Mouse (Mus musculus) bone marrow, adult 2 months (tissue): Measurements from ENCODE around the gene Gpank1. TPM values are rescaled to one million over a fixed set of nuclear protein-coding genes. Genes with fewer than 3 reads are reported as not detected.
A peak's percentile ranks its signal among the peaks of the same experiment; 100 is the strongest.

ENCODE experiments used
- H3K27ac ChIP-seq: fragments of 200-500 bp; 2 replicates; pipeline ENCODE4 v1.5.1; 2012; ENCODE audit warnings: low read depth, mild to moderate bottlenecking, control low read depth, inconsistent platforms, low read length; ENCODE audit not compliant: control insufficient read depth, poor library complexity, insufficient read depth
- H3K4me1 ChIP-seq: fragments of 200-500 bp; 2 replicates; pipeline ENCODE4 v1.6.1; 2011; ENCODE audit warnings: low read length; ENCODE audit not compliant: control insufficient read depth, insufficient read depth
- H3K4me3 ChIP-seq: fragments of 200-500 bp; replicated peaks from 2 replicates; pipeline ENCODE3; 2011; ENCODE audit warnings: mild to moderate bottlenecking, low read depth, low read length, control low read depth; ENCODE audit not compliant: control insufficient read depth
- CTCF ChIP-seq: fragments of 200-500 bp; IDR thresholded peaks from 2 replicates; pipeline ENCODE4 v1.5.1; 2011; ENCODE audit warnings: low read length, control low read depth; ENCODE audit not compliant: control insufficient read depth, insufficient read depth
- POLR2A ChIP-seq: fragments of 200-500 bp; IDR thresholded peaks from 2 replicates; pipeline ENCODE4 v1.6.1; 2011; ENCODE audit warnings: low read depth, mild to moderate bottlenecking, control low read depth, low read length, borderline replicate concordance; ENCODE audit not compliant: control insufficient read depth
- WGBS: fragments of 180-500 bp; shearing (Covaris S2); methylation state at CpG from one replicate; pipeline ENCODE4 v1.1.7; 2018; 5-methylcytosine and 5-hydroxymethylcytosine counted together
- polyA plus RNA-seq: library from polyadenylated mRNA; stranded (reverse); fragments of >200 nt; gene quantifications from 2 replicates; pipeline ENCODE4 v1.2.4, GENCODE M21; 2011; ENCODE audit warnings: low replicate concordance; ENCODE audit not compliant: missing spikeins, insufficient read depth, insufficient read length

Gene Gpank1
- polyA plus RNA-seq, 1 experiment: 39.0 TPM

DNA sequence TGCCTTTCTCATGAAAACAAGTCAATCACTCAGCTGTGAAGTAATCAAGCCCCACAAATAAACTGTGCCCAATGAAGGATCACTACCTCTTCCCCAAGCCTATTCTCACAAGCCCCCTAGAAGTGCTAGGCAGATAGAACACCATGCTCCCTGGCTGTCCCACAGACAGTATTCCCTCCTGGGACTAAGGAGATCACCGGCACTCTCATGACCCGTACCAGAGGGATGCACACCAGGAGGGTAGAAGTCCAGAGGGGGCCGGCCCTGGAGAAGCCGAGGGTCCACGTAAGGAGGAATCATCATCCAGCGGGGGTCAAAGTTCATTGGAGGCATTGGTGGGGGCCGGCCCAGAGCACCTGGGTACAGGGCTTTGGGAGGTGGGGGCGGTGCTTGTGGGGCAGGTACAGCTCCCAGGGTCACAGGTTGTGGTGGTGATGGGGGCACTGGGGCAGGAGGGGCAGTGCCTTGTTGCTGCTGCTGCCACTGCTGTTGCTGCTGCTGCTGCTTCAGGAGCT is 36.5 kb downstream of the Gpank1 start:
- H3K4me3 ChIP-seq: no peak overlapping the region
- WGBS: 95% methylated on average over 8 of the region's 8 CpGs
- H3K27ac ChIP-seq: no peak overlapping the region

DNA sequence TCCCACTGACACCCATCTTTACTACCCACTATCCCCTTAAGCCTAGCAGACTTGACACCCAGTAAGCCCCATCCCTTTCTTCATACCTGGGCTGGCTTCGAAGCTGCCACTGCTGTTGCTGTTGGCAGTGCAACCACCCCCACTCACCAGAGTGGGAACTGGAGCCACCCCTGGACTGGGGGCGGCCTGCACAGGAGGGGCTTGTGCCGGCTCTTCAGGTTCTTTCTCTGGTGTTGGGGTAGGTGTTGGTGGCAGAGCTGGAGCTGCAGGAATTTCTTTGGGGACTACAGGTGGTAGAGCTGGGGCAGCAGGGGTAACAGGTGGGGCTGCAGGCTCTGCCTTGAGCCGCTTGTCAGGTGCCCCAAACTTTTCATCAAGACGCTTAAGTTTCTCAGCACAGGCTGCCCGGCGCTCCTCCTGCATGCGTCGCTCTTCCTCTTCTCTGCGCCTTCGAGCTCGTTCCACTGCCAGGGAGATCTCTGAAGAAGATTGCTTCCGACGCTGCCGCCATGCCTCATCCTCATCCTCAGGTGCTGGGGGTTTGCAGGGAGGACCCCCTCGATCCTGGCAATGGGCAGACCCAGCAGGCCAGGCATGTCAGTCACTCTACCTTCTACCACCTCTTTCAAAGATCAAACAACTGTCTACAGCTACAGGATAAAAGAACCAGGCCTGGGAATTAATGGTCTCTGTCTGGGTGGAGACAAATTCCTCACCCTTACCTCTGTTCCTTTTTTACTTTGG is 37.8 kb downstream of the Gpank1 start:
- Histone ChIP-seq H3K4me1 (peaks cover 2% of the 10 kb centered on the region; the same call in 1 of the 2 replicates), H3K27ac (no peak overlapping the region), H3K4me3 (no peak overlapping the region)
- TF ChIP-seq POLR2A (no peak), CTCF (no peak)
- 92% methylated on average over 16 of the region's 16 CpGs for WGBS

More for the DNA sequence above, 36.5 kb downstream of the Gpank1 start:
- TF ChIP-seq POLR2A (no peak), CTCF (no peak)
- peaks cover under 1% of the 10 kb centered on the region; the same call in 1 of the 2 replicates for H3K4me1 ChIP-seq

DNA sequence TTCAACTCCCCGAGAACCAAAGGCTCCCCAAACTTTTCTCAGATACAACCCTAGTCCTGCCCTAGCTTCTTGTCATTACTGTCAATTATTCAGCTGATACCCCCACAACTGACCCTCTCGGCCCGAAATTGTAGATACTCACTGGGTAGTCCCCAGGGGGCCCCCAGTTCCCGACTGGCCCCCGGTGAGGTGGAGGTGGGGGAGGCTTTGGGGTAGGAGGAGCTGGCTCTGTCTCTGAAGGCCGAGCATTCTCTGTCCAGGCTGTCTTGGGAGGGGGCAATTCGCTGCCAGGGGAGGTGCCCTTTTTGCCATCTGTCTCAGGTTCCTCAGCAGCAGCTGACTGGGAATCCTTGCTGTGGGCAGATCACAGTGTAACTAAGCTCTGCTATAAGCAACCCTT is 38.4 kb downstream of the Gpank1 start:
- Histone ChIP-seq H3K4me1 (peaks cover 2% of the 10 kb centered on the region; the same call in 1 of the 2 replicates), H3K27ac (no peak overlapping the region), H3K4me3 (no peak overlapping the region)
- 87% methylated on average over 7 of the region's 7 CpGs for WGBS
- TF ChIP-seq POLR2A (no peak), CTCF (no peak)

DNA sequence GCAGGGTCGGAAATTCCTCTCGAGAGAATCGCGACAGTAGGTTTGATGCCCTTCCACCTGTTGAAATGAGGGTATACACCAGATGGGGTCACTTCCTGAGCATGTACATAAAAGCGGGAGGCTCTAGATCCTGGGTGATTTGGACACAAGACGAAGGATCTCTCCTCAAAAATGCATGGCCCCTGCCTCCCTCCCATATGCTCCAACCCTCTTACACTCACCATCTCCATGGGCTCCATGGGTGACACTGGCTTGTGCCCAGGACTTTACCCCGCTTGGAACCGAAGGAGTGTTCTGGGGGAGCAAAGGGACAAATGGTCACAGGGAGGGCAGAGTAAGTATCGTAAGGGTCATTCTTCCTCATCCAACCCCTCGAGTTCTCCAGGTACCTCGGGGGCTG is 40.2 kb downstream of the Gpank1 start:
- 80% methylated on average over 11 of the region's 11 CpGs for WGBS
- peaks cover 3% of the 10 kb centered on the region; the same call in 1 of the 2 replicates for H3K4me1 ChIP-seq
- H3K27ac ChIP-seq: no peak overlapping the region
- H3K4me3 ChIP-seq: no peak overlapping the region
- TF ChIP-seq POLR2A (no peak), CTCF (no peak)

DNA sequence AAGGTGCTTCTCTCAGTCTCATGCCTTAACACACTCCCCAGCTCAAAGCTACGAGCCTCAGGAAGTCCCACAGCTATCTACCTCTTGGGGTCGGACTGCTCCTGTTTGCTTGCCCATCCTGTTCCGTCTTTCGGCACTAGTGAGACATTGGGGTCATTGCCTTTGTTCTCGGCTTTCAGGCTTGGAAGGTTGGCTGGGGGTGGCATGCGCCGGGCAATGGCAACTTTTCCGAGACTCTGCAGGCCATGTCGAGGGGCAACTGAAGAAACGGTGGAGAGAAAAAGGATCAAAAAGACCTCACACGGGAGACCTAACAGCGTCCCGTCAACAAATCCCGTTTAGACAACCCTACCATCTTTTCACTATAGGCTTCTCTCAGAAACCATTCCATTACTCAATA is 40.9 kb downstream of the Gpank1 start:
- H3K4me1 ChIP-seq: peaks cover 4% of the 10 kb centered on the region; the same call in 1 of the 2 replicates
- 79% methylated on average over 14 of the region's 14 CpGs for WGBS
- TF ChIP-seq POLR2A (no peak), CTCF (no peak)
- H3K27ac ChIP-seq: no peak overlapping the region
- no peak overlapping the region for H3K4me3 ChIP-seq

DNA sequence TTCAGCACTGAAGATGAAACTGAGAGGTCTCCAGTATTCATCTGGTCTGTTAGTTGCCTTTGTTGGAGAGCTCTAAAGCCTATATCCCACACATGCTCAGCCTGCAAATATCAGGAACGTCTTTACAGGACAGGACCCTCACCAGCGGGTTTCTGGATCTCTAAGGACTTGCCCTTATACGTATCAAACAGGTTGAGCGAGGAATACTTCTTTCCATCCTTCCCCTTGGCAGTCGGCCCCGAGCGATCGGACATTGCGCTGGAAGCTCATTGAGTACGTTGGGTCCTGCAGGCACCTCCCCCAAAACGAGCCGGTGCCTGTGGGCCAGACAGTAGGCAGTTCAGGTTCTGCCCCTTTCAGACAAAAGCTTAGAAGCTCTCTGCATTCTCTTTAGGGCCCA is 41.5 kb downstream of the Gpank1 start:
- no peak for TF ChIP-seq POLR2A
- no peak for TF ChIP-seq CTCF
- H3K4me3 ChIP-seq: no peak overlapping the region
- H3K4me1 ChIP-seq: peaks cover 4% of the 10 kb centered on the region; the same call in 1 of the 2 replicates
- no peak overlapping the region for H3K27ac ChIP-seq
- 42% methylated on average over 12 of the region's 12 CpGs for WGBS

DNA sequence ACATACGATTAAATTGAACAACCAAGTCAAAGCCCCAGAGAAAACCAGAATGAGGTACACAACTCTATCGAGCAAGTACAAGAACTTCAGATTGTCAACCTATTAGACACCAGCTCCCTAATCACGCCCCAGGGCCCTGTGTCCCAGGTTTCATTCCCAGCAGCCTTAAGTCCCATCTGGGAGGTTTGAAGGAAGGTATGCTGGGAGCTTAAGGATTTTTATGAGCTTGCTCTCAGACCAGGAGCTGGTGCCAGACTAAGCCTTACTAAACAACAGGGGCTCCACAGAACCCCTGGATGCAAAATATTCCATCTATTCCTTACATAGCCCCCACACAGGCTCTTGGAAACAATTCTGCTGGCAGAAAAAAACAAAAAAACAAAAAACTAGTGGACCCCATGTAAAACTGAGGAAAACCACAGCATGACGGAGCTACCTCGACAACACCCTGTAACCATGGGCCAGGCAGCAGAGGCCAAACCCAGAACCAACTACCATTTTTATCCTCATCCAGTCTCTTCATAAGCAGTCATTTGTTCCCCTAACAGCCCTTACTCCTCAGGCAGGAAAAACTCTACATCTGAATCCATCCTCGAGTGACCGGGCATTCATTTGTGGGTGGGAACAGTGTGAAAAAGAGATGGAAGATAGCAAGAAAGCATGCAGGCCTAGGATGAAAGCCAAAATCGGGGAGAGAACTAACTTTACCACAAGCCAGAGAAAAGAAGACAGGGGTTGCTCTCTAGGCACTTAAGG is 42.2 kb downstream of the Gpank1 start:
- H3K27ac ChIP-seq: peak overlapping the region; percentile 95; the same call in 1 of the 2 replicates
- 6% methylated on average over 8 of the region's 8 CpGs for WGBS
- peaks cover 4% of the 10 kb centered on the region; the same call in 1 of the 2 replicates for H3K4me1 ChIP-seq
- TF ChIP-seq POLR2A: no peak
- TF ChIP-seq CTCF: no peak
- H3K4me3 ChIP-seq: peak overlapping the region; percentile 73

DNA sequence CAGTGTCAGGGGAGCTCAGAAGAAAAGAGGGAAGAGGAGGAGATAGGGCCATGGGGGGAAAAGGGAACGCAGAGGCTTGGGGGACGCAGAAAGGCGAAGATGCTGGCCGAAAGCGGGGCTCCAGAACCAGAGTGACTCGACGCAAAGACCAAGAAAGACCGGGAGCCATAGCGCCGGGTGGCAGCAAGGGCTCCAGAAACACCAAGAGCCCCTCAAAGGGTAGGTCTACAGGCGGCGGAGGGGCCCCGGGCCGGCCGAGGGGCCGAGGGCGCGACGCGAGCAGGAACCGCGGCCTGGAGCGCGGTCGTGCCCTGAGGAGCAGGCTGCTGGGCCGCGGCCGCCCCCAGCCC is 42.9 kb downstream of the Gpank1 start:
- under 1% methylated on average over 28 of the region's 28 CpGs for WGBS
- peaks cover 4% of the 10 kb centered on the region; the same call in 1 of the 2 replicates for H3K4me1 ChIP-seq
- H3K27ac ChIP-seq: peak overlapping the region; percentile 95
- H3K4me3 ChIP-seq: peak overlapping the region; percentile 73
- no peak for TF ChIP-seq CTCF
- no peak for TF ChIP-seq POLR2A
